Mouse (Mus musculus): Measurements from ENCODE around the gene Nsa2.

Gene Nsa2

GRCm38 (mm10) chr13:97086316-97086715 is 51.4 kb downstream of the Nsa2 start:
- DNase-seq = no peak

- no peak for DNase-seq
Measured at GRCm38 (mm10) chr13:97082432-97082831, 55.3 kb downstream of the Nsa2 start.

GRCm38 (mm10) chr13:97080615-97081014 is 57.1 kb downstream of the Nsa2 start:
- DNase-seq = no peak

- peak; percentile 18 for DNase-seq
Measured at GRCm38 (mm10) chr13:97080201-97080600, 57.5 kb downstream of the Nsa2 start.

Data from right cerebral cortex, postnatal 25 days (tissue).